Mouse (Mus musculus) activated CD4-positive, CD25-positive, alpha-beta regulatory T cell, adult 4 months (primary cell): ENCODE measurements around the gene Rbpms2. TPM values are rescaled to one million over a fixed set of nuclear protein-coding genes. Genes with fewer than 3 reads are reported as not detected.

ENCODE experiments used
- ATAC-seq: one replicate; pipeline ENCODE4 v1.8.0; 2017
- polyA plus RNA-seq, 2 experiments: library from polyadenylated mRNA; unstranded; fragments of 100-300 nt; shearing (Covaris generic); gene quantifications; one replicate each; pipeline ENCODE4 v1.2.1; 2017

The Rbpms2 gene
- 1 to 10 TPM in 1 of 2 experiments, under 1 TPM in 1; 0.65 to 1.1 TPM for polyA plus RNA-seq

DNA sequence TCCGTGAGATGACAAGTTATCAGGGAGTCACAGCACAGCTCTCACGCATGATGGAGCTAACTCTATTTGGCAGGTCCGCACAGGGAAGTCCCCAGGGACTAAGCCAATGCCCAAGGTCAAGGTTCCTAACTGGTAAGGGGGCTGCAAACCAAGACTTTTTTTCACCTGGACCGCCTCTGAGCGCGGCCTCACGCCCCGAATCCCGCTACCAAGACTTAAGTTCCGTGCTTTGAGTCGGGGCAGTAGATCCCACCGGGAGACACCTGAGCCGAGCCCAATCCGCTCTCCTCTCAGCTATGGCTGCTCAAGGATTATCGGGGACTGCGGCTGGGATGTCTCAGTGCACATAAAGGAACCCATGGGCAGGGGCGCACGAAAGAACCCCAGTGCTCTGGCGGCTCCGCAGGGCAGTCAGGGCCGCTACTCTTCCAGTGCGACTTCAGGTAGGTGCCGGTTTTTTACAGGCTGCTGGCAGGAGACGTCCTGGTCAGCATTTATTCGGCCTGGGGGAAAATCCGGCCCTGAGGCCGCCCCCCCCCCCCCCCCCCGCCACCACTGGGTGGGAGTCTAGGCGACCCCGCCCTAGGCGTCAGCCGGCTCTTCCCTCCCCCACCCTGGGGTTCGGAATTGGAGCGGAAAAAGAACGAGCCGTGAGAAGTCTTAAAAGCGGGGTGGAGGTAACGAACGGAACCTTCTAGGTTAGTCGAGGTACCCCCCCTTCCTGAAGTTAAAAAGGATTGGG, at the start of gene Rbpms2:
Rbpms2 (plus strand) TSS at position 624 of the 742 bp plus-strand sequence.
- no peak for ATAC-seq

DNA sequence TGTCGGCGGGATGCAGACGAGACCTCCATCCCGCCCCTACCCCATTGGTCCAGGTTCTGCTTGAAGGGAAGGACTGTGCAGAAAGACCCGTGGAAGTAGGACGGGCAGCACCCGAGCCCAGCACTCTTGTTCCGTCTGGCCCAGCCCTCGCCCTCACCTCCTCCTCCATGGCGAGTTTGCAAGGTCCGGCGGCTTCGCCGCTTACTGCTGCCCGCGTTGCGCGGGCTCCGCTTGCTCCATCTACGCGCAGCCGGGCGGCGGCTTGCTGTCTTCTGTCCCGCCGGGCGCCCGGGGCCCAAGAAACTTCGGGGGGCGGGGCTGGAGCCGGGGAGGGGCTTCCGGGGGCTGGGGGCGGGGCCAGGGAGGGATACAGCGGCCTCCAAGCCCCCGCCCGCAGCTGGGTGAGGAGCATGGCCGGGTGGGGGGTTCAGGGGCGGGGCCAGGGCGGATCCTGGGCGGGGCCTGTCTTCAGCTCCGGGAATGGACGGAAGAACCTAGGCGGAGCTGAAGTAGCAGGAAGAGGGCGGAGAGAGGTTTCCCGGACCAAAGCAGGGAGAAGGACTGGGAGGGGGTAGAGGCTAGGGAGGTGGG, 49.6 kb upstream of the Rbpms2 start, which contains the start of gene Plekho2:
Plekho2 (minus strand) TSS at position 260 of the 591 bp plus-strand sequence.
- ATAC-seq, result peak; percentile 75

GRCm38 (mm10) chr9:65580401-65581256, 48.8 kb upstream of the Rbpms2 start:
- peak; percentile 50 for ATAC-seq

GRCm38 (mm10) chr9:65583045-65583444, 46.4 kb upstream of the Rbpms2 start:
- no peak for ATAC-seq

DNA sequence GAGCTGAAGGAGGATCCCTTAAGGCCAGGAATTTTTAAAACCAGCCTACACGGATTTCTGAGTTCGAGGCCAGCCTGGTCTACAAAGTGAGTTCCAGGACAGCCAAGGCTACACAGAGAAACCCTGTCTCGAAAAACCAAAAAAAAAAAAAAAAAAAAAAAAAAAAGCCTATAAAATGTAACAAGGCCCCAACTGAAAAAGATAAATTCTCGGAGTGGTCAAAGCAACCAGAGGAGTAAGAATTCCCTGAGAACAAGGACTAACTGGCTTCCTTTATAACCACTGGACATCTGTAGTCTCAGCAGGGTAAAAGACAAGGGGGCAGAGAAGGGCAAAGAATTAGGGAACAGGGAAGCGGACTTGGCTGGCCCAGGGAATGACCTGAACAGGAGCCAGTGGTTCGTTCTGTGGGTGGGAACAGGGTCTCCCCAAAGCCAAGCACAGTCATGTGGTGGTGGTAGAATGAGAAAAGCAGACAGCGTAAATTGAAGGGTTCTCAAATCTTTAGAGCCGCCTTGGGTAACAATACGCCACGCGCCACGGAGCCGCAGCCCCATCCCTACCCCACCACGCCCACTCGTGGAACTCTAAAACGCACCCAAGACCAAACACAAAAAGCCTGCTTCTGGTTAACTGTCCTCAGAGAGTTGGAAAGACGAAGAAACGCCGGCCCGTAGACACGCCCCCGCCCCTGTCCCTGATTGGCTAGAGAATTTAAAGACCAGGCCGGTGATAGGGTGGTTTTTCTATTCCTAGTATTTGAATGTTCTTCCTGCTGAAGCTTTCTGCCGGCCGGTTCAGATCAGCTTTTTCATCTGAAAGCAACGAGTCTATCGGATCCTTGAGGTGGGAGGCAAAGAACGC, 42.8 kb upstream of the Rbpms2 start, which contains the start of gene Pif1:
Pif1 (plus strand) TSS at position 755 of the 864 bp plus-strand sequence.
- peak; percentile 80 for ATAC-seq

DNA sequence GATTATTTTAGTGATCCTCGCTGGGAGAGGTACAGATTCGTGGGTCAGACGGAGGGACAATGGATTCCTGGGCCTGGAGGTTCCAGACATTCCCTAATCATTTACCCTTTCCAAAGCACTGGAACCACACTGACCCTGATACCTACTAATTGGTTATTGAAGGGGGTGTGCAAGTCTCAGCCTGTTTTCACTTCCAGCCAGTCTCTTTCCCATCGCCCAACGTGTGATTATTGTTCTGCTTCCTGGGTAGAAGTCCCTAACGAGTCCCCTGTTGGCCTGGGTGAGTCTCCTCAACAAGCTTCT, 42.2 kb upstream of the Rbpms2 start:
- ATAC-seq, result no peak

- ATAC-seq, result peak; percentile 26
These were observed 41.7 kb upstream of the Rbpms2 start for GRCm38 (mm10) chr9:65587573-65588358.

GRCm38 (mm10) chr9:65589091-65589490, 40.4 kb upstream of the Rbpms2 start:
- no peak for ATAC-seq

DNA sequence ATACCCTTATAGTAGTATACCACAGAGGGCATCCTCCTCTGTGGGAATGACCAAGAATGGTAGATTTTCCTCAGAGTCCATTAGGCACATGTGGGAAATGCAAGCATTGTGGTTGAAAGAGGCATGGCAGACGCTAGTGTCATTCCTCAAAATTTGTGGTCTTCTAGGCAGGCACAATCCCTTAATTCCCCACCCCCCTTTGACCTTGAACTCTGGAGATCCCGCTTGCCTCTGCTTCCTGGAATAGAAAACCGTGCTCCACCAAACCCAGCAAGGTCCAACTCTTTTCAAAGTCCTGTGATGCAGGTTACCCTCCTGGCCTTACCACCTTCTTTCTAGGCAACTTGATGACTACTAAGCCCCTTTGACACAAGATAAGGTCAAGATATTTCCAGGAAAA, 36.7 kb upstream of the Rbpms2 start:
- ATAC-seq, result no peak

DNA sequence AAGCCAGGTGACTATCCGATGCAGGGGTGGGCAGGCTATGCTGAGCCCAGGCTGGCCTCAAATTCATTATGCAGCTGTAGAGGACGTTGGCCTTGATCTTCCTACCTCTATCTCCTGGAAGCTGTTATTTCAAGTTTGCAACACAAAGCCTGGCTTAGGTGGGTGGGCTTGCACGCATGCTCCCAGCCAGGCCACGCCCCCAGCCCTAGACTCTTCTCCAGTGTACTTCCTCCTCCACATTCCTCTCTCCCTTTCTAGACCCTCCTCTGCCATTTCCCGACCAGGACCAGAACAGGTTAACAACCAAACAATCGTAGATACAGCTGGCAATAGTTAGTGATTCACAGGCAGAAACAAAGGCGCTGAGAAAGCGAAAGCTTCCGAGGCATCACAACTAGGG, 35.9 kb upstream of the Rbpms2 start:
- no peak for ATAC-seq

- no peak for ATAC-seq
These were observed 30.6 kb upstream of the Rbpms2 start for GRCm38 (mm10) chr9:65598765-65599249.

DNA sequence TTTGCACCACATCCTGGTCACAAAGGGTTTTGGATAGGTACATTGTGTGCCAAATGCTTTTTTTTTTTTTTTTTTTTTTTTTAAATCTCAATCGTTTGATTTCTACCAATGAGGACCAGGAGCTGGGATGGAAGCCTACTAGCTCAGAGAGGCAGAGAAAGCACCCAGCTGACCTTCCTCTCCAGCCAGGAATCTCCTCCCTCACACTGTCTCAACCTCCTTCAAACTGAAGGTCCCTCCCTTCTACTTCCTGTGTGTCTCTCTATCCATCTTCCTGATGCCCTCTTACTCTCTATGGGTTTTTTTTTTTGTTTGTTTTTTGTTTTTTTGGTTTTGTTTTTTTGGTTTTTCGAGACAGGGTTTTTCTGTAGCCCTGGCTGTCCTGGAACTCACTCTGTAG, 28.5 kb upstream of the Rbpms2 start:
- ATAC-seq, result no peak

DNA sequence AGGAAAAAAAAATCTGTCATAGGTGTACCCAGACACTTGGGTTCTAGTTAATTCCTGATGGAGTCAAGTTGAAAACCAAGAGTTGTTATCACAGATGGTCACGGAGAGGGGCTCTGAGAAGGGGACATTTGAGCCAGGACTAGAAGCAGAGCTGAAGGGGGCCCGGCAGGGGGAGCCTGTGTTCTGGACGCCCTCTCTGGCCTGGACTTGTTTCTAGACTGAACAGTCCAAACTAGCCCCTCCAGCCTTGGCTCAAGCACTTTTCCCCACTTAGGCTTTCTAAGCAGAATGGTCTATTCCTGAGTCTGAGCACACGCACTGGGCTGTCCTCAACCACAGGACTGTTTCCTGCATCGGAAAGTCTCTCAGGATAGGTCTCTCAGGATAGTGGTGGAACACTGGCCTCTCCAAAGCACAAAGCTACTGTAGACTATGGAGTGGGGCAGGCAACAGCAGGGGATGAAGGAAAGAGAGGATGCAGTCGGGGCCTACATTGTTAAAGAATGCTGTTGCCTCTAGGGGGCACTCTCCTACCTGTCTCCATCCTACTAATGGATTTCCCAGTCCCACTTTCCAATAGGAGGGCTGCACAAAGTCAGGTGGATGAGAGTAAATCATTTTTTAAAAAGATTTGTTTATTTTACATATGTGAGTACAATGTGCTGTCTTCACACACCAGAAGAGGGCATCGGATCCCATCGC, 25.9 kb upstream of the Rbpms2 start:
- no peak for ATAC-seq

GRCm38 (mm10) chr9:65605471-65606136, 23.8 kb upstream of the Rbpms2 start:
- ATAC-seq, result no peak

GRCm38 (mm10) chr9:65606321-65607109, 22.9 kb upstream of the Rbpms2 start:
- no peak for ATAC-seq

DNA sequence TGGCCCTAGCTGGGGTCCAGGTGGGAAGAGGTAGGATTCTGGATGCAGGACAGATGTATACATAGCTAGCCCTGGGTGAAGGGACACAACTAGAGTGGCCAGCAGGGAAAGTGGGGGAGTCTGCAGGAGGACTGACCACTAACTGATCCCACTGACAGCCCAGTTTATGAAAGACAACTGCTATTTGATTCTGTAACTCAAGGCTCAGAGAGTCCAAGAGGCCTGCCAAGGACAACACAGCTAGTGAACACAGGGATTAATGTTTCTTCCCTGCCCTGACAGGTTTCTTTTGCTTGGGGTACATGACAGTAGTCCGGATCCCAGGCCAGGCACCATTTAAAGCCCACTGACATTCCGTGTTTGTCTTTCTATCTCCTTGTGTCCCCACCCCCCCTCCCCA, 22.3 kb upstream of the Rbpms2 start:
- ATAC-seq, result no peak

- no peak for ATAC-seq
These were observed 17.4 kb upstream of the Rbpms2 start for GRCm38 (mm10) chr9:65611969-65612486.

GRCm38 (mm10) chr9:65613098-65613497, 16.4 kb upstream of the Rbpms2 start:
- no peak for ATAC-seq

- no peak for ATAC-seq
These were observed 10.1 kb upstream of the Rbpms2 start for GRCm38 (mm10) chr9:65619311-65619710.
